Mouse (Mus musculus): ENCODE measurements at regions not wholly inside any gene's neighbourhood (a gene's known extent, or its start where the extent isn't known, plus 50 kb on each side); places are given as distances from the start of the nearest gene placed in this dataset.
A peak's percentile ranks its signal among the peaks of the same experiment; 100 is the strongest.

GRCm38 (mm10) chr5:106757436-106757835 is 60.3 kb upstream of the Zfp644 start:
- peak; percentile 64 for ATAC-seq
- WGBS: under 1% methylated on average over 14 of the region's 14 CpGs
- Histone ChIP-seq H3K36me3 (no peaks in the 10 kb centered on the region), H3K4me3 (replicated peaks) (peak overlapping the region; percentile 29), H3K4me1 (replicated peaks) (peaks cover 16% of the 10 kb centered on the region), H3K4me2 (replicated peaks) (peak overlapping the region; percentile 57), H3K27ac (no peak overlapping the region; the same call in 1 of the 2 replicates), H3K27me3 (peaks cover 12% of the 10 kb centered on the region), H3K9me3 (no peaks in the 10 kb centered on the region), H3K9ac (replicated peaks) (peak overlapping the region; percentile 36)

- H3K36me3 ChIP-seq: no peaks in the 10 kb centered on the region
- H3K9ac ChIP-seq (replicated peaks): peak overlapping the region; percentile 36; the same call in 1 of the 2 replicates
- ATAC-seq: peak; percentile 89
Measured at GRCm38 (mm10) chr5:106756937-106757371, 59.9 kb upstream of the Zfp644 start.

GRCm38 (mm10) chr5:106753289-106753688 is 56.2 kb upstream of the Zfp644 start:
- Histone ChIP-seq H3K27ac (no peak overlapping the region), H3K27me3 (peaks cover 6% of the 10 kb centered on the region; the same call in 1 of the 2 replicates), H3K9ac (replicated peaks) (no peak overlapping the region), H3K4me1 (replicated peaks) (peaks cover 23% of the 10 kb centered on the region), H3K4me3 (replicated peaks) (no peak overlapping the region), H3K36me3 (no peaks in the 10 kb centered on the region), H3K9me3 (no peaks in the 10 kb centered on the region), H3K4me2 (replicated peaks) (no peak overlapping the region)
- ATAC-seq: no peak
- 100% methylated on average over 1 of the region's 1 CpGs for WGBS

More at GRCm38 (mm10) chr5:106756937-106757371, 59.9 kb upstream of the Zfp644 start:
- Histone ChIP-seq H3K4me1 (replicated peaks) (peaks cover 16% of the 10 kb centered on the region), H3K4me3 (replicated peaks) (peak overlapping the region; percentile 29), H3K27ac (no peak overlapping the region; the same call in 1 of the 2 replicates), H3K9me3 (no peaks in the 10 kb centered on the region), H3K27me3 (peaks cover 12% of the 10 kb centered on the region), H3K4me2 (replicated peaks) (peak overlapping the region; percentile 57)
- 2% methylated on average over 10 of the region's 10 CpGs for WGBS

GRCm38 (mm10) chr5:106750168-106750567 is 53.1 kb upstream of the Zfp644 start:
- no peaks in the 10 kb centered on the region for H3K36me3 ChIP-seq
- H3K9me3 ChIP-seq: no peaks in the 10 kb centered on the region
- H3K4me2 ChIP-seq (replicated peaks): no peak overlapping the region
- no peak overlapping the region for H3K4me3 ChIP-seq (replicated peaks)
- 89% methylated on average over 2 of the region's 2 CpGs for WGBS
- H3K9ac ChIP-seq (replicated peaks): no peak overlapping the region
- peaks cover 7% of the 10 kb centered on the region for H3K4me1 ChIP-seq (replicated peaks)
- no peak overlapping the region for H3K27ac ChIP-seq
- no peaks in the 10 kb centered on the region for H3K27me3 ChIP-seq
- no peak for ATAC-seq

- peak; percentile 55 for ATAC-seq
- Histone ChIP-seq H3K9ac (replicated peaks) (no peak overlapping the region), H3K27me3 (no peaks in the 10 kb centered on the region), H3K9me3 (no peaks in the 10 kb centered on the region), H3K4me3 (replicated peaks) (no peak overlapping the region), H3K4me2 (replicated peaks) (no peak overlapping the region), H3K27ac (0 out of 2 replicates have a peak overlapping the region, but pooled peaks have one; percentile 45), H3K4me1 (replicated peaks) (peaks cover 7% of the 10 kb centered on the region), H3K36me3 (no peaks in the 10 kb centered on the region)
- WGBS: 48% methylated on average over 12 of the region's 12 CpGs
Measured at GRCm38 (mm10) chr5:106748527-106749138, 51.5 kb upstream of the Zfp644 start.
